Mouse (Mus musculus): ENCODE measurements around the gene Exoc4. TPM values are rescaled to one million over a fixed set of nuclear protein-coding genes. Genes with fewer than 3 reads are reported as not detected.

The Exoc4 gene
- 35.0 and 39.2 TPM in 2 replicates for polyA plus RNA-seq (2016; fragmentation: Nextera tagmentation; extraction: Ambion mirVana)

DNA sequence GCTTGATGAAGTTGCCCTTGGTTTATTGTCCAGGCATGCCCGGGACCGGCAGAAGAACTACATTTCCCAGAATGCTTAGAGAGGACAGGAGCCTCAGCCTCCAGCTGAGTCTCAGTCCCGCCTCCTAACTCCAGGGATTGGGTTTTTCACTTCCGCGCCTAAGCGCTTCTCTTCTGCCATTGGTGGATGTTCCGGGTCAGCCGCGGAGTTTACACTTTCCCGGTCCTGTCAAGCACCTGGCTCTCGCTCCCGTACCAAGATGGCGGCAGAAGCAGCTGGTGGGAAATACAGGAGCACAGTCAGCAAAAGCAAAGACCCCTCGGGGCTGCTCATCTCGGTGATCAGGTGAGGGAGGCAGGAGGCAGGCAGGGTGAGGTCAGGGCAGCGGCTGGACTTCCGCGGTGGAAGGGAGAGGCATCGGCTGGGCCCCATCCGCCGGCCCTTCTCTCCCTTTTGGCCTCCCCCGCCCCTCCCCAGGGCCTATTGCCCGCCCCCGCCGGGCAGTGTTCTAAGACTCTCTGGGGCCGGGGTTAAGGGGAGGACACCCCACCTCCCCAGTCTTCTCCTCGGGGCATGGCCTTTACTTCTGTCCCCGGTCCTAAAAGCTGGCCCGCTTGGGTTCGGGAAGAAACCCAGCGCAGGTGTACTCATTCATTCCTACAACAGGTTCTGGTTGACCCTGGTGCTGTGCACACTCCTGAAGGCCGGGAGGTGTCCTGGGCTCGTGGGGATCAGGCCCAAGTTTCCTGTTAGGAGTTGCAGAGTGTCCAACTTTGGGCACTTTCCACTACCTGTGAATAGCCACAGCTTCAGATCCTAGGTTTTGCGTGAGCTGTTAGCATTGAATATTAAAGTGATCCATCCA lies at the start of gene Exoc4:
Gene Exoc4 (plus strand): TSS at position 192 of the 865 bp plus-strand sequence.
- WGBS, result 3% methylated on average over 34 of the region's 34 CpGs
- no peaks in the 10 kb centered on the region for H3K9me3 ChIP-seq
- peaks cover 32% of the 10 kb centered on the region for H3K4me1 ChIP-seq
- peak within 1 kb of the TSS; percentile 94 for H3K4me3 ChIP-seq
- H3K27me3 ChIP-seq (ENCODE audit: poor library complexity, severe bottlenecking), result no peaks in the 10 kb centered on the region
- peak within 1 kb of the TSS; percentile 95 for H3K27ac ChIP-seq
- peak; percentile 95 for DNase-seq (ENCODE audit: extremely low spot score, low spot score)
- no peaks in the 10 kb centered on the region for H3K36me3 ChIP-seq (replicated peaks)

DNA sequence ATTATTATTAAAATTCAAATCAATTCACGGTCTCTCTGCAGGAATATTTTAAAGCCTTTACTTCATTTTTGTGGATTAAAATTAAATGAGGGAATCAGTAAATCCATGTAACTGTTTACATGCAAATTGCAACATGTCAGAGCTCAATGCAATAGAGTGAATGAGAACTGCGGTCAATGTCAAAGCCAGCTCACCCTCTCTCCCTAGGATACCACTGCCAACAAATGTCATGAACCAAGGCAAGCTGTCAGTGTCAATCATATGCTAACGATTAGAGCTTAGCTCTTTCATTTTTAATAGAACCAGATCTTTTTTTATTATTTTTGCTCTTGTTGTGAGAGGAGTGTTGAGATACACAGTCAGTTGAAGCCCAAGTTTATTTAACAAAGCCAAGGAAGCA lies 30.1 kb upstream of the Exoc4 start:
- Histone ChIP-seq H3K36me3 (replicated peaks) (no peaks in the 10 kb centered on the region), H3K27me3 (ENCODE audit: poor library complexity, severe bottlenecking) (no peaks in the 10 kb centered on the region), H3K4me1 (no peaks in the 10 kb centered on the region), H3K27ac (no peak overlapping the region), H3K4me3 (no peak overlapping the region), H3K9me3 (no peaks in the 10 kb centered on the region)
- 87% methylated on average over 3 of the region's 3 CpGs for WGBS
- no peak for DNase-seq (ENCODE audit: extremely low spot score, low spot score)

DNA sequence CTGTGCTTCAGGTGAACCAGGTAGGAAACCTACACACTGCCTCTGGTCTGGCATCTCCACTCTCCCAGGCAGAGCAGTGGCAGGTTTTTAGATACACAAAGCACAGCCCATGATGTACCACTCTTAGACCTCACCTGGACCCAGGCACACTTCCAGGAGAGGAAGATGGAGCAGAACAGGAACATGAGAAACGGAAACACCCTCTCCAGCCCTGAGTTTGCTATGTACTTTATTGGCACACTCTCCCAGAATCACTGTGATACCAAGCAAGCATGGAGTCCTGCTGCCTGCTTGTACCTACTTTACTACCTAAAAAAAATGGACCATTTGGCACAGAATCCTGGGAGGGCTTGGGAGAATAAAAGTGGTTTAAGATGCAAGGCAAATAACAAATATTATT lies 22.2 kb upstream of the Exoc4 start:
- H3K27me3 ChIP-seq (ENCODE audit: poor library complexity, severe bottlenecking), result no peaks in the 10 kb centered on the region
- 0 out of 2 replicates have a peak, but pooled peaks cover 7% of the 10 kb centered on the region for H3K4me1 ChIP-seq
- no peak for DNase-seq (ENCODE audit: extremely low spot score, low spot score)
- H3K36me3 ChIP-seq (replicated peaks), result no peaks in the 10 kb centered on the region
- no peak overlapping the region for H3K4me3 ChIP-seq
- H3K27ac ChIP-seq, result no peak overlapping the region
- H3K9me3 ChIP-seq, result no peaks in the 10 kb centered on the region
- 82% methylated on average over 1 of the region's 1 CpGs for WGBS

DNA sequence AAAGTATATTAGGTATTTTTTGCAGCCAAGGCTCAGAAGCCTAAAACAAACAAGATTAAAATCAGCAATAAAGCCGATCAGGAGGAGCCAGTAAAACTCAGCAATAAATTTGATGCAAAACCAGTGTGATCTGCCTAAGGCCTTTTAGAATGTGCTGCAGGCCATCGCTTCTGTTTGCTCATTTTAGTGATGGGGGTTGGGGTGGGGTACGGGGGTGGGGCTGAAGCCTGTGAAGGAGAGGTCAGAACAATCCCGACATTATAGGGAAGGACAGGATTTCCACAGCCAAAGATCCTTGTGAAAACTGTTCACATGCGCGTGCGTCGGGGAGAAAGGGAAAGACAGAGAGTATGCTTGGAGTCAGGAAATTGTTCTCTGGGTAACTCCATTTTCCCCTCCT lies 21.5 kb upstream of the Exoc4 start:
- H3K27ac ChIP-seq, result no peak overlapping the region
- WGBS, result 56% methylated on average over 8 of the region's 8 CpGs
- no peak for DNase-seq (ENCODE audit: extremely low spot score, low spot score)
- H3K4me1 ChIP-seq, result 0 out of 2 replicates have a peak, but pooled peaks cover 7% of the 10 kb centered on the region
- H3K9me3 ChIP-seq, result no peaks in the 10 kb centered on the region
- no peak overlapping the region for H3K4me3 ChIP-seq
- H3K27me3 ChIP-seq (ENCODE audit: poor library complexity, severe bottlenecking), result no peaks in the 10 kb centered on the region
- H3K36me3 ChIP-seq (replicated peaks), result no peaks in the 10 kb centered on the region

DNA sequence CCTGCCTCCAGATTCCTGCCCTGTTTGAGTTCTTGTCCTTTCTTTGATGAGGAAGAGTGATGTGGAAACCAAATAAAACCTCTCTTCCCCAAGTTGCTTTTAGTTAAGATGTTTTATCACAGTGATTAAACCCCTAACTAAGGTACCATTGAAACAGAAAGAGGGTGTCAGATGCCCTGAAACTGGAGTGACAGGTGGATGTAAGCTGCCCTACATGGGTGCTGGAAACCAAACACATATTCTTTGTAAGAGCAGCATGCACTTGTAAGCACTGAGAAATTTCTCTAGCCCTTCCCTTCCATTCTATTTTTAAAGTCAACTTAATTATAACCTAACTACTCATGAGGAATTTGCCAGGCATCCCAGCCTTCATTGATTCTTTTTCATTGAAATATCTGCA lies 7.6 kb upstream of the Exoc4 start:
- H3K27me3 ChIP-seq (ENCODE audit: poor library complexity, severe bottlenecking), result no peaks in the 10 kb centered on the region
- no peaks in the 10 kb centered on the region for H3K36me3 ChIP-seq (replicated peaks)
- H3K9me3 ChIP-seq, result no peaks in the 10 kb centered on the region

DNA sequence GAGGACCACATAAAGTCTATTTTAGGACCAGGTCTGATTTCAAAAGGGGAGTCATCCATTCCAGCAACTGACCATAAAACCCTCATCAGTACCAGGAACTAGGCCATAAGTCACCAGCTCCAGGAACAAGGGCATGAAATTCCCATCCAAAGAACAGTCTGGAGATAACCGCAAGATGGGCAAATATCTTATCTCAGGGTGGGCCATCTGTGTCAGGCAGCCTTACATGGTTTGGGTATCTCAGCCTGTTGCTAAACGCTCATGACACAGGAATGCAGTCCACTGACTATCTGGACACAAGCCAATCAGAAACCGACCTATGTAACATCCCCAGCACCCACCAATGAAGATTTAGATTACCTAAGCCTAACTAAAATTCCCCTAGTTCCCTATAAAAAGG lies 4.3 kb upstream of the Exoc4 start:
- DNase-seq (ENCODE audit: extremely low spot score, low spot score), result no peak
- Histone ChIP-seq H3K9me3 (no peaks in the 10 kb centered on the region), H3K27me3 (ENCODE audit: poor library complexity, severe bottlenecking) (no peaks in the 10 kb centered on the region), H3K4me1 (peaks cover 3% of the 10 kb centered on the region; the same call in 1 of the 2 replicates), H3K27ac (no peak overlapping the region), H3K4me3 (no peak overlapping the region), H3K36me3 (replicated peaks) (no peaks in the 10 kb centered on the region)
- 92% methylated on average over 3 of the region's 3 CpGs for WGBS

More for the DNA sequence above, 7.6 kb upstream of the Exoc4 start:
- no peak for DNase-seq (ENCODE audit: extremely low spot score, low spot score)
- Histone ChIP-seq H3K4me1 (no peaks in the 10 kb centered on the region), H3K27ac (no peak overlapping the region), H3K4me3 (no peak overlapping the region)

DNA sequence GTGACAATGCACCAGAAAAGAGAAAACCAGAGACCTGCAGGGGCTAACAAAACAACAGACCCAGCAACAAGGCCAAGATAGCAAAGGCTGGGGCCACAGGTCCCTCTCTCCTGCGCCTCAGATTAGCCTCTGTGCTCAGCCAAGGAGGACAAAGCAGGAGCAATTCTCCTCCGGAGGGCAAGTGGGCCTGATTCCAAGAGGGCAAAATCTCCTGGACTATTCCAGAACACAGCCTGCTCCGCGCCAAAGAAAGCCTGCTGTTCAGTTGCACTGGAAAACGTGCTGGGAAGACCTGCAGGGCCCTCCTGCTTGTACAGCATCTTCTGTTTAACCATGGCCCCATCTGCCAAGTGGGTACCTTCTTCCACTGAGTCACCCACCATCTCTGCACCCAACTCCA lies 1.7 kb upstream of the Exoc4 start:
- DNase-seq (ENCODE audit: extremely low spot score, low spot score), result no peak
- H3K27me3 ChIP-seq (ENCODE audit: poor library complexity, severe bottlenecking), result no peaks in the 10 kb centered on the region
- 88% methylated on average over 5 of the region's 5 CpGs for WGBS
- H3K27ac ChIP-seq, result 0 out of 2 replicates have a peak overlapping the region, but pooled peaks have one; percentile 25
- no peak overlapping the region for H3K4me3 ChIP-seq
- peaks cover 25% of the 10 kb centered on the region for H3K4me1 ChIP-seq
- H3K9me3 ChIP-seq, result no peaks in the 10 kb centered on the region
- no peaks in the 10 kb centered on the region for H3K36me3 ChIP-seq (replicated peaks)

DNA sequence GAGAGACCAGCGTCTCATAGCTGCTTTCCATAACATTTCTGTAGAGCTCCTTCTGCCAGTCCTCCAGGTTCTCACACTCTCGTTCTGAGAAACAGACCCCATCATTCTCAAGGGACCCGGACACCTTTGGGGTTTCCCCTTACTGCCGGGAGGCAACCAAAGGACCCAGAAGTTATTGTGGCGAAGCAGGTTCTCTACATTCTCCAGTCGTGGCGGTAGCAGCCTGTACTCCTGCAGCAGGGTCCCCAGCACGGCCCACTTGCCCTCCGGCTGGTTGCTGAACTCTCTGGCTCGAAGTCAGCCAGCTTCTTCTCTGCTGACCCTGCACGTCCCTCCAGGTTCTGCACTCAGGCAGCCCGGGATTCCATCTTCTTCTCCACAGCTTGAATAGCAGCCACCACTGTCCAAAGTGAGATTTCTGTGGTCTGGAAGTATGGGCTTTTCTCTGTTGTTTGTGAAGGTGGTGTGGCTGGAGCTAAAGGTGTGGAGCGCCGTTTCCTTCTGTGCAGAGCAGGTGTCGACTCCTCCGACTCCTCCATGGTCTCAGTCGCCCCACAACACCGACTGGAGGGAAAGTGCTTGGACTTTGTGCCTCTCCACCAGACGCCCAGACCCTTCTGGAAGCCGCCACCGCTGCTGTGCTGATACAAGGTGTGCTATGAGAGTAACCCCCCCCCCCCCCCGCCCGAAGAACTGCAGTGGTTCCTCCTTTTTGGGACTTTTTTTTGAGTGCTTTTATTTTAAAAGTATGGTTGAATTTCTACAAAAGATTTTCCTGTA lies 1.1 kb upstream of the Exoc4 start:
- Histone ChIP-seq H3K27ac (0 out of 2 replicates have a peak overlapping the region, but pooled peaks have one; percentile 25), H3K4me1 (peaks cover 29% of the 10 kb centered on the region), H3K4me3 (no peak overlapping the region), H3K36me3 (replicated peaks) (no peaks in the 10 kb centered on the region), H3K27me3 (ENCODE audit: poor library complexity, severe bottlenecking) (no peaks in the 10 kb centered on the region), H3K9me3 (no peaks in the 10 kb centered on the region)
- 90% methylated on average over 23 of the region's 23 CpGs for WGBS
- DNase-seq (ENCODE audit: extremely low spot score, low spot score), result no peak

DNA sequence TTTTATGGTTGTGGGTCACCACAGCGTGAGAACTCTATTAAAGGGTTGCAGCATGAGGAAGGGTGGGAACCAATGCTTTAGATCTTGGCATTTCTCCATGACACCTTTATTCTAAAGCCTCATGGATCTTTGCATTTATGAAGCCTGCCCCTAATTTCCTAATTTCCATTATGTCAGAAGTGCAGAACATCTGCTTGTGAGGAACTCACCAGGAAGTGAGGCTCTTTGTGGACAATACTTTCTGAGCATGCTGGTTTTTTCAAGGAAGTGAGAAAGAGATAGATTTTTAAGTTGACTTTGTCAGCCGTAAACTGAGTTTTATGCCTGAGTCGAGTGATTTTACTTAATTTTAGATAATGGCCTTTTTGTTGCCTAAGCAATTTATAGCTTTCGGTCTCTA lies 7.8 kb downstream of the Exoc4 start:
- WGBS, result 86% methylated on average over 4 of the region's 4 CpGs

DNA sequence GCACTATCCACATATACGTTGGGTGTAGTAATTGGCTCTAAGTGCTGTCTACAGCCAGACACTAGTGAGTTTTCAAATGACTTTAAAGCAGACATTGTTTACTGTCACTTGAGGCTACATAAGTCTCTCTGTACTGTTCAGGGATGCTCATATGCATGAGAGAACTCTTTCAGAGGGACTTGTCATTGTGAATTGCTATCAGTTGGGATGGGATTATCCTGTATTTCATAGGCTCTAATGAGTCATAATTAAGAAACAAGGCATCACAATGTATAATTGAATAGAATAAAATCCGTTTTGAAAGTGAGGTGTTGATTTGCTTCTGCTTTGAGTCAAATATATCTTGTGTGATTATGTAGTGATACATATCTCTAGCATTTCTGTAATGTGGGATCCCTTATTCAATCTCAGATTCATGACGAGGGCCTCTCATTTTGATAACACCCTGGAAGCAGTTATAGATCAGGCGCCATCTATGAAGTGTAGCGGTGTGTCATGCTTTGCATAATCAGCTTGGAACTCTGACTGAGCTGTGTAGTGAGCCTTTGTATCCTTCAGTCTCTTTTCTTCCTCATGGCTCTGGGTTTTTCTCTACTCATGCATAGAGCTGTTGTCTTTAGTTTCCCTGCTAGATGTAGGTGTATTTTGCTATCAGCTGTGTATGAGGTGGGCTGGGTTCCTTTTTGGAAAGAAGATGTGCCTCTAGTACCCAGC lies 8.3 kb downstream of the Exoc4 start:
- no peaks in the 10 kb centered on the region for H3K9me3 ChIP-seq
- peaks cover 21% of the 10 kb centered on the region for H3K4me1 ChIP-seq
- H3K27ac ChIP-seq, result no peak overlapping the region; the same call in 1 of the 2 replicates
- no peak overlapping the region for H3K4me3 ChIP-seq
- DNase-seq (ENCODE audit: extremely low spot score, low spot score), result no peak
- no peaks in the 10 kb centered on the region for H3K36me3 ChIP-seq (replicated peaks)
- no peaks in the 10 kb centered on the region for H3K27me3 ChIP-seq (ENCODE audit: poor library complexity, severe bottlenecking)
- 75% methylated on average over 5 of the region's 5 CpGs for WGBS

More for the DNA sequence above, 7.8 kb downstream of the Exoc4 start:
- no peak for DNase-seq (ENCODE audit: extremely low spot score, low spot score)
- Histone ChIP-seq H3K36me3 (replicated peaks) (no peaks in the 10 kb centered on the region), H3K4me1 (peaks cover 23% of the 10 kb centered on the region), H3K27ac (no peak overlapping the region), H3K9me3 (no peaks in the 10 kb centered on the region), H3K27me3 (ENCODE audit: poor library complexity, severe bottlenecking) (no peaks in the 10 kb centered on the region), H3K4me3 (no peak overlapping the region)

DNA sequence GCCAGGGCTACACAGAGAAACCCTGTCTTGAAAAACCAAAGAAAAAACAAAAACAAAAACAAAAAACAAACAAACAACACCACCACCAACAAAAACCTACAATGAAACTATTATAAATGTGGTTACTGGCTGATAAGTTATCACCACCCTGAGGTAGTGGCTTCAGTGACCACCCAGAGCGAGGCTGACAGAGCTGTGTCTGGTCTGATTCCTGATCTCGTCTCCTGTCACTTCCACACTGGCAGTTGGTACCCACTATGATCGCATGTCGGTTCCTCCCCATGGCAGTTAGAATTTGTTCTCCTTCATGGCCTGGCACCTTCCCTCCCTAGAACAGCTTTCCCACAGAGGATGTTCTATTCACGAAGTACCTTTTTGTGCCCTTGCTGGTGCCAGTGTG lies 11.0 kb downstream of the Exoc4 start:
- peaks cover 14% of the 10 kb centered on the region for H3K4me1 ChIP-seq
- DNase-seq (ENCODE audit: extremely low spot score, low spot score), result no peak
- H3K9me3 ChIP-seq, result no peaks in the 10 kb centered on the region
- H3K4me3 ChIP-seq, result no peak overlapping the region
- no peak overlapping the region for H3K27ac ChIP-seq
- peaks cover 4% of the 10 kb centered on the region; the same call in 1 of the 2 replicates for H3K36me3 ChIP-seq (replicated peaks)
- H3K27me3 ChIP-seq (ENCODE audit: poor library complexity, severe bottlenecking), result no peaks in the 10 kb centered on the region
- WGBS, result 92% methylated on average over 5 of the region's 5 CpGs

DNA sequence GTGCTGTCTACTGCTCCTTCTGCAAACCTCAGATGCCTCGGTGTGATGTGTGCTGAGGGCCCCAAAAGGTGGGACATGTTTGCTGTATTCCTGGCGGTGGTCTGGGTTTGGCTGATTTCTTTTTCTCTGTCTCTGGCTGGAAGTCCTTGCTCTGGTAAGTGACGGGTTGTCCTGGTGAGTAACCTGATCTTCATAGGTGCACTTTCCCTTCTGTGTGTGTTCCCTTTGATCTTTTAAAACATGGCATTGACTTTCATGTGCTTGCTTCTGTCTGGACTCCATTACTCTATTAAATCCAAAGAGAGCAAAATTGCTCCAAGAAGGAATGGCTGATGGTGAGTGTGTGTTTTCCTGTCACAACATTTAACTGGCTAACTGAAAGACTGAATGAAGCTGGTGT lies 12.7 kb downstream of the Exoc4 start:
- peaks cover 11% of the 10 kb centered on the region for H3K4me1 ChIP-seq
- peaks cover 15% of the 10 kb centered on the region for H3K36me3 ChIP-seq (replicated peaks)
- H3K27me3 ChIP-seq (ENCODE audit: poor library complexity, severe bottlenecking), result no peaks in the 10 kb centered on the region
- no peak overlapping the region for H3K27ac ChIP-seq
- H3K9me3 ChIP-seq, result no peaks in the 10 kb centered on the region
- 82% methylated on average over 3 of the region's 3 CpGs for WGBS
- no peak for DNase-seq (ENCODE audit: extremely low spot score, low spot score)
- H3K4me3 ChIP-seq, result no peak overlapping the region

Measured in forebrain, embryonic 10.5 days (tissue).